Mouse (Mus musculus) cortical plate, adult 2 months (tissue): ENCODE measurements around the gene Arfip1. TPM values are rescaled to one million over a fixed set of nuclear protein-coding genes. Genes with fewer than 3 reads are reported as not detected.

ENCODE experiments used
- H3K27ac ChIP-seq: fragments of 200-500 bp; 2 replicates; pipeline ENCODE4 v1.5.1; 2012; ENCODE audit warnings: low read length, control low read depth, inconsistent platforms; ENCODE audit not compliant: insufficient read depth
- H3K4me1 ChIP-seq: fragments of 200-500 bp; 2 replicates; pipeline ENCODE4 v1.6.1; 2011; ENCODE audit warnings: low read length; ENCODE audit not compliant: control insufficient read depth, insufficient read depth
- H3K4me3 ChIP-seq: fragments of 200-500 bp; 2 replicates; pipeline ENCODE4 v1.5.1; 2011; ENCODE audit warnings: mild to moderate bottlenecking, low read length, control low read depth; ENCODE audit not compliant: insufficient read depth
- CTCF ChIP-seq: fragments of 200-500 bp; IDR thresholded peaks from 2 replicates; pipeline ENCODE4 v1.5.1; 2011; ENCODE audit warnings: mild to moderate bottlenecking, control low read depth, low read length; ENCODE audit not compliant: insufficient read depth; ENCODE audit errors: extremely low read depth
- POLR2A ChIP-seq: fragments of 200-500 bp; IDR thresholded peaks from 2 replicates; pipeline ENCODE4 v1.6.1; 2011; ENCODE audit warnings: mild to moderate bottlenecking, low read length, control low read depth; ENCODE audit not compliant: insufficient read depth; ENCODE audit errors: extremely low read depth
- polyA plus RNA-seq: library from polyadenylated mRNA; depleted of rRNA; stranded (reverse); fragments of >200 nt; gene quantifications from 2 replicates; pipeline ENCODE4 v1.2.3, GENCODE M21; 2012

Gene Arfip1
- polyA plus RNA-seq, 1 experiment, result 13.6 TPM

- Histone ChIP-seq H3K4me3 (no peak overlapping the region), H3K27ac (no peak overlapping the region), H3K4me1 (no peaks in the 10 kb centered on the region)
- no peak for TF ChIP-seq CTCF
- no peak for TF ChIP-seq POLR2A
Observed at GRCm38 (mm10) chr3:84603212-84603611, 20.8 kb upstream of the Arfip1 start.

GRCm38 (mm10) chr3:84602759-84603158 lies 20.3 kb upstream of the Arfip1 start:
- Histone ChIP-seq H3K27ac (no peak overlapping the region), H3K4me3 (no peak overlapping the region), H3K4me1 (no peaks in the 10 kb centered on the region)
- TF ChIP-seq POLR2A (no peak), CTCF (no peak)

- H3K4me3 ChIP-seq, result no peak overlapping the region
- H3K4me1 ChIP-seq, result no peaks in the 10 kb centered on the region
- H3K27ac ChIP-seq, result no peak overlapping the region
- TF ChIP-seq CTCF (no peak), POLR2A (no peak)
Observed at GRCm38 (mm10) chr3:84601870-84602495, 19.6 kb upstream of the Arfip1 start.

- H3K4me3 ChIP-seq, result no peak overlapping the region
- TF ChIP-seq CTCF (no peak), POLR2A (no peak)
- no peak overlapping the region for H3K27ac ChIP-seq
- H3K4me1 ChIP-seq, result peaks cover 3% of the 10 kb centered on the region; the same call in 1 of the 2 replicates
Observed at GRCm38 (mm10) chr3:84598756-84599155, 16.3 kb upstream of the Arfip1 start.

- H3K27ac ChIP-seq, result no peak overlapping the region
- no peak overlapping the region for H3K4me3 ChIP-seq
- peaks cover 3% of the 10 kb centered on the region; the same call in 1 of the 2 replicates for H3K4me1 ChIP-seq
- no peak for TF ChIP-seq POLR2A
- no peak for TF ChIP-seq CTCF
Observed at GRCm38 (mm10) chr3:84597996-84598734, 15.7 kb upstream of the Arfip1 start.

GRCm38 (mm10) chr3:84595677-84596234 lies 13.3 kb upstream of the Arfip1 start:
- TF ChIP-seq CTCF, result no peak
- no peak for TF ChIP-seq POLR2A
- peaks cover 3% of the 10 kb centered on the region; the same call in 1 of the 2 replicates for H3K4me1 ChIP-seq
- H3K4me3 ChIP-seq, result no peak overlapping the region
- H3K27ac ChIP-seq, result no peak overlapping the region

- Histone ChIP-seq H3K27ac (no peak overlapping the region), H3K4me3 (0 out of 2 replicates have a peak overlapping the region, but pooled peaks have one; percentile 15)
Observed at GRCm38 (mm10) chr3:84594894-84595676, 12.7 kb upstream of the Arfip1 start.

GRCm38 (mm10) chr3:84593274-84593673 lies 10.8 kb upstream of the Arfip1 start, which contains the start of gene Tigd4:
Gene Tigd4, plus strand, starts transcription at chr3:84593574.
- Histone ChIP-seq H3K4me3 (no peak within 1 kb of the TSS), H3K4me1 (peaks cover 3% of the 10 kb centered on the region; the same call in 1 of the 2 replicates), H3K27ac (no peak within 1 kb of the TSS)
- no peak for TF ChIP-seq CTCF
- no peak for TF ChIP-seq POLR2A

More at GRCm38 (mm10) chr3:84594894-84595676, 12.7 kb upstream of the Arfip1 start:
- peaks cover 3% of the 10 kb centered on the region; the same call in 1 of the 2 replicates for H3K4me1 ChIP-seq
- no peak for TF ChIP-seq POLR2A
- TF ChIP-seq CTCF, result no peak

GRCm38 (mm10) chr3:84586736-84587135 lies 4.3 kb upstream of the Arfip1 start:
- Histone ChIP-seq H3K27ac (no peak overlapping the region), H3K4me3 (no peak overlapping the region), H3K4me1 (no peaks in the 10 kb centered on the region)
- no peak for TF ChIP-seq POLR2A
- no peak for TF ChIP-seq CTCF
